Mouse (Mus musculus): Measurements from ENCODE around the gene Zfhx2.

Gene Zfhx2

GRCm38 (mm10) chr14:55032695-55033225, 59.4 kb downstream of the Zfhx2 start:
- no peak for DNase-seq

DNA sequence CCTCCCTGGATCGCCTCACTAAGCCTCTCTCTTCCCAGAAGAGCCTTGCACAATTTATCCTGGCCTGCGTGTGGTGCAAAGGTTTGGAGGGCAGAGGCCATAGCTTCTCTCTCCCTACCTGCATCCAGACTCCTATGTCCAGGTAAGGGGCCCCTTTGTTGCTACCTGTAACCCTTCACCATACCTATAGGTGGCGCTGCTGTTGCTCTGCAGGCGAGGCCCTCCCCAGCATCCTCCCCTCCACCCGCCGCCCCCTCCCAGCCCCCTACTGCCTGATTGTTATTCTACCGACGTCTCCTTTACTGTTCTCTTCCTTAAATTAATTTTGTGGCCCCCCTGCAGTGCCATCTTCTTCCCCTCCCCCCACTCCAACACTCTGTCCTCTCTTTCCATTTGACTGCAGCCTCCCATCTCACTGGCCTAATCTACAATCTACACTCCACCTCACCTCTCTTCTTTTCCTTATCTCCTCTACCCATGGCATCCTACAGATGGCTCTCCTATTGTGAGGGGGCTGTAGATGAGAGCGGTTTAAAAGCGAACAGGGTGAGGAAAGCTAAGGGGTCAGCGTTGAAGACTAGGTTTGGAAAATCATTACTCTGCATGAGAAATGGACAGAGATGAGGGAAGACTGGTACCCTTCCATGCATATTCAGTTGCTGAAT, 63.0 kb downstream of the Zfhx2 start:
- DNase-seq: no peak

DNA sequence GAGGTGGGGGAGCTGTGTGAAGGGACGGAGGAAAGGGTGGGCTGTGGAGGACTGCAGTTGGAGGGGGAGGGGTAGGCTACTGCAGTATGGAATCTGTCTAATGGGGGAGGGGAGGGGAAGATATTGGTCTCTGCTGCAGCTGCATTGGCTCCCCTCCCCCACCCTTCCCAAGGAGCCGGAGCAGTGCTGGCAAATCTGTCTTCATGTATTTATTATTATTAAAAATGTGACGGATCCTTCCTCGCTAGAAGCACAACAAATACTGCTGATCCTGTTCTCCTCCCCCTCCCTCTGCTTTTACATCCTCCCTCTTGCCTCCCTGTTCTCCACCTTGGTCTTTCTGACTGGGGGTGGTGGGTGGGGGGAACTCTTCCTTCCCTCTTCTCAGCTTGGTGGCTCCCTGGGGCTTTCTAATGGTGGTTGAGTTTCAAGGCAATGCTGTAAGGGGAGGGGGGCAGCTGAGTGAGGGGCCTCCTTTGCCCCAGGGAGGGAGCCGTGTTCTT, 63.7 kb downstream of the Zfhx2 start:
- no peak for DNase-seq

DNA sequence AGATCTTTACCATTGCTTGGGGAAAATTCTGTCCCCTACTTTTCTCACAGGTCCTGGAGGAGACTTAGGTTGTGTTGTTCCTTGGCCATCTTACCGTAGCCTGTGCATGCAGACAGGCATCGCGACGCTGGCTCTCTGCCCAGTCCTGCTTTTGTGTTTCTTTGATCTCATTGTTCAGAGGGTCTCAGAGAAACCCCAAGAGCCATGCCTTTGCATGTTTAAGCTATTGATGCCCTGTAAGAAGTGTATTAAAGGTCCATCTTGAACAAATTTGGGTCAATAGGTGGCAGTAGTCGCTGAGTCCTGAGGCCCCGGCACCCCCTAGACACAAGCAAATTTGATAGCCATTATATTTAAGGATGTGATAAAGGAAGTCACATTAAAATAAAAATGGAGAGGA, 64.5 kb downstream of the Zfhx2 start:
- DNase-seq: no peak

GRCm38 (mm10) chr14:55027251-55027650, 64.9 kb downstream of the Zfhx2 start:
- peak; percentile 29 to 33 for DNase-seq

DNA sequence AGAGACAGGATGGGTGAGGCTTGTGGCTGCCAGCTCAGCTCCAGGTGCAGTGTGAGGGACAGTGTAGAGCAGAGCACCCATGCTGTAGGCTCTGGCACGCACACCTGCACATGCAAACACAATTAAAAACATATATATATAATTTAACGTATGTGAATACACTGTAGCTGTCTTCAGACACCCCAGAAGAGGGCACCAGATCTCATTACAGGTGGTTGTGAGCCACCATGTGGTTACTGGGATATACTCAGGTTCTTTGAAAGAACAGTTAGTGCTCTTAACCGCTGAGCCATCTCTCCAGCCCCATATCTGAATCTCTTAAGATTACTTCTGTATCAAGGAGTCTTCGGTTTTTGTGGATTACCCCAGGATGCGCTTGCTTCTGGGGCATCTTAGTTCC, 66.6 kb downstream of the Zfhx2 start:
- DNase-seq: no peak

DNA sequence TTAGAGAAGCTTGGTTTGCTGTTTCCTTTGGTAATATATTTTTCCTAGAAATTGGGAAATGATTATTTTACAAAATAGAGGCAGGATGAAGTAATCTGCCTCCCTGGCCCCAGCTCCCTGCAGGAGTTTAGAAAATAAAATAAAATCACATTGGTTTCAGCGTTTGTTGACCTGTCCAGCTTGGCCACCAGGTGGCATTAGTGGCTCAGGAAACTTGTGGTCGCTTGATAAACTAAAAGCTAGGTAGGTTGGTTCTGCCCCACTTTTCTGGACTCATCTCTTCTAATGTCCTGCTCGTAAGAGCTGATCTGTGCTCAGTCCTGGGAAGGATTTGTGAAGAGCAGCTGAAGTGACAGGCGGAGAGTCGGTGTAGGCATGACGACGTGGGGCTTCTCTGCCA, 67.9 kb downstream of the Zfhx2 start:
- peak; percentile 30 to 64 for DNase-seq

DNA sequence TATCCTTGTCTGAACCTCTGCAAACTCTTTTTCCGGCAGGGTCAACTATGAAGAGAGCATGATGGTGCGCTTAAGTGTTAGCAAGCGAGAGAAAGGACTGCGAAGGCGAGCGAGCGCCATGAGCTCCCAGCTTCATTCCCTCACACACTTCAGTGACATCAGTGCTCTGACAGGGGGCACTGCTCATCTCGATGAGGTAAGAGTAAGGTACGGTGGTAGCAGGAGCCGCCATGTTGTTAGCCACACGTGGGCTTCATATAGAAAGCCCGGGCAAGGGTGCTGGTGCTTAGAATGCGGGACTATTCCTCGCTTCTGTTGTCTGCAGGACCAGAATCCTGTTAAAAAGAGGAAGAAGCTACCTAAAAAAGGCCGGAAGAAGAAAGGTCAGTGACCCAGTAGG, 69.1 kb downstream of the Zfhx2 start:
- no peak for DNase-seq

- DNase-seq: no peak
Observed at GRCm38 (mm10) chr14:55020394-55020793, 71.7 kb downstream of the Zfhx2 start.

- DNase-seq: no peak
Observed at GRCm38 (mm10) chr14:55016876-55017275, 75.2 kb downstream of the Zfhx2 start.

GRCm38 (mm10) chr14:55015767-55016111, 76.4 kb downstream of the Zfhx2 start:
- no peak for DNase-seq

- DNase-seq: peak; percentile 100
Observed at GRCm38 (mm10) chr14:55014991-55015766, 76.9 kb downstream of the Zfhx2 start, which contains the start of gene Ngdn. Gene Ngdn, plus strand, starts transcription at chr14:55015454.

- DNase-seq: no peak
Observed at GRCm38 (mm10) chr14:55014591-55014990, 77.5 kb downstream of the Zfhx2 start.

DNA sequence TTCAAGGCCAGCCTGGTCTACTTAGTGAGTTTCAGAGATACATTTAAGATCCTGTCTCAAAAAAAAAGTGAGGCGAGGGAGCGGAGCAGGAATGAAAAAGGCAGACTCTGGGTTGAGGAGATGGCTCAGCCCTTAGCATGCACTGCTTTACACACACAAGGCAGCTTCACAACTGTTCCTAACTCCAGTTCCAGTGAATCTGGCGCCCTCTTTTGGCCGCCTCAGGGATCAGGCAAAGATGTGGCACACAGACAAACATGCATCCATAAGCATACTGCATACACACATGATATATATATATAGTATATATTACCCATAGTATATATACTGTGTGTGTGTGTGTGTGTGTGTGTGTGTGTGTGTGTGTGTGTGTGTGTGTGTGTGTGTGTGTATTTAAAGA, 81.0 kb downstream of the Zfhx2 start:
- peak in 1 of 2 experiments; percentile 19 for DNase-seq
